Mouse (Mus musculus) midbrain, embryonic 15.5 days (tissue): ENCODE results near the gene Ap1g2. TPM values are rescaled to one million over a fixed set of nuclear protein-coding genes. Genes with fewer than 3 reads are reported as not detected.

Source experiments
- ATAC-seq: fragments of 200-750 bp; cut with Nextera tagmentation; replicated peaks from 2 replicates; pipeline ENCODE4 v1.8.0; 2017; ENCODE audit warnings: moderate TSS enrichment
- H3K27ac ChIP-seq: fragments of 300-500 bp; sonication (generic); 2 replicates; pipeline ENCODE4 v1.5.1; 2015; ENCODE audit warnings: mild to moderate bottlenecking, inconsistent platforms
- H3K27me3 ChIP-seq: fragments of 300-500 bp; sonication (generic); replicated peaks from 2 replicates; pipeline ENCODE4 v1.6.1; 2015; ENCODE audit warnings: inconsistent platforms
- H3K36me3 ChIP-seq: fragments of 300-500 bp; sonication (generic); replicated peaks from 2 replicates; pipeline ENCODE4 v1.6.1; 2015; ENCODE audit warnings: inconsistent platforms
- H3K4me1 ChIP-seq: fragments of 300-500 bp; sonication (generic); 2 replicates; pipeline ENCODE4 v1.6.1; 2015; ENCODE audit warnings: inconsistent platforms
- H3K4me2 ChIP-seq: fragments of 300-500 bp; sonication (generic); 2 replicates; pipeline ENCODE4 v1.6.1; 2015; ENCODE audit warnings: inconsistent platforms, mild to moderate bottlenecking, moderate library complexity
- H3K4me3 ChIP-seq: fragments of 300-500 bp; sonication (generic); 2 replicates; pipeline ENCODE4 v1.5.1; 2015; ENCODE audit warnings: mild to moderate bottlenecking, inconsistent platforms
- H3K9ac ChIP-seq: fragments of 300-500 bp; sonication (generic); 2 replicates; pipeline ENCODE4 v1.6.1; 2015; ENCODE audit warnings: mild to moderate bottlenecking, inconsistent platforms
- H3K9me3 ChIP-seq: fragments of 300-500 bp; sonication (generic); 2 replicates; pipeline ENCODE4 v1.6.1; 2016; ENCODE audit warnings: inconsistent platforms
- WGBS: fragments of 180-500 bp; shearing (Covaris S2); methylation state at CpG from one replicate; pipeline ENCODE4 v1.1.7; 2015; ENCODE audit warnings: mixed read lengths; 5-methylcytosine and 5-hydroxymethylcytosine counted together
- polyA plus RNA-seq: library from polyadenylated mRNA; unstranded; fragments of >200 nt; fragmentation: Nextera tagmentation; extraction: Ambion mirVana; gene quantifications from 2 replicates; pipeline ENCODE4 v1.2.1, GENCODE M21; 2015

Ap1g2 gene
- polyA plus RNA-seq, 1 experiment from 2014 or later = 9.2 TPM

DNA sequence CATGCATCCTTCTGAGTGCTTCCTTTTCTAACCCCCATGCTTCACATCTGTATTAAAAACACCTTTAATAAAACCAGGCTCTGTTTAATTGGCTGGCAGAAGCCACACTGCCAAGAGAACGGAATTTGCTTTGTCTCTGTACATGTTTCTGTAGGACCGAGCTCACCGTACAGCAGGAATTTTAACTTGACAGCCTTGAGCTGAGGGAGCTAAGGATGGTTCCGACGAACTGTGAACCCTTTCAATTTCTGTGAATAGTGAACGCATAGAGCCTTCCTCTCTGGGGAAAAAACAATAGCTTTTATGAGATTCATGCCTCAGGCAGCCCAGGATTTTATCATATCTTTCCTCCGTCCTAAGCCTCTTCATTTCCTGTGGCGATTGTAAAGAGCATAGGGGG, 16.0 kb upstream of the Ap1g2 start:
- Histone ChIP-seq H3K9ac (no peak overlapping the region; the same call in 1 of the 2 replicates), H3K4me3 (no peak overlapping the region)

DNA sequence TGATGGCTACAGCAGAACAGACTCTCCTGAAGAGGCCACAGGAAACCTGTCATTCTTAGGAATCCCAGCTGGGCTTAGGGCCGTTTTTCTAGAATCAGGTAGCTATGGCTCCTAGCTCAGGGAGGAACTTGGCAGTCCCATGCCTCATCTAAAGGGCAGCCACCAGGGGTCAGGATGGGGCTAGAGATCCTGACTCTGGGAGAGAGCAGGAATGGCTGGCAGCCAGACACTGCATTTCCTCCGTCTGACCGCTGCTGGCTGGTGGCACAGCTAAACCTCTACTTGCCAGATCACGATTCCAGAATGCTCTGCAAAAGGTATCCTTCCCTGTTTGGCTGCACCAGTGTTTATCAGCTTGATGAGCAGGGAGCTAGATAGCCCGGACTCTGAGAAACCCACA, 15.6 kb upstream of the Ap1g2 start:
- Histone ChIP-seq H3K27ac (peak overlapping the region; percentile 83), H3K36me3 (no peaks in the 10 kb centered on the region), H3K4me1 (peaks cover 20% of the 10 kb centered on the region), H3K4me3 (no peak overlapping the region), H3K9me3 (no peaks in the 10 kb centered on the region), H3K27me3 (no peaks in the 10 kb centered on the region), H3K4me2 (peak overlapping the region; percentile 33), H3K9ac (no peak overlapping the region)
- WGBS = 7% methylated on average over 5 of the region's 5 CpGs
- ATAC-seq = peak; percentile 90

More for the DNA sequence above, 16.0 kb upstream of the Ap1g2 start:
- Histone ChIP-seq H3K36me3 (no peaks in the 10 kb centered on the region), H3K4me1 (peaks cover 16% of the 10 kb centered on the region), H3K27ac (peak overlapping the region; percentile 83), H3K27me3 (no peaks in the 10 kb centered on the region), H3K9me3 (no peaks in the 10 kb centered on the region), H3K4me2 (peak overlapping the region; percentile 33)
- peak; percentile 31; the same call in 1 of the 2 replicates for ATAC-seq
- 13% methylated on average over 8 of the region's 8 CpGs for WGBS

GRCm38 (mm10) chr14:55119421-55120134, 13.2 kb upstream of the Ap1g2 start:
- H3K4me2 ChIP-seq = no peak overlapping the region
- ATAC-seq = no peak
- WGBS = 66% methylated on average over 4 of the region's 4 CpGs
- no peaks in the 10 kb centered on the region for H3K27me3 ChIP-seq
- H3K9ac ChIP-seq = no peak overlapping the region
- no peak overlapping the region for H3K27ac ChIP-seq
- H3K36me3 ChIP-seq = no peaks in the 10 kb centered on the region
- peaks cover 22% of the 10 kb centered on the region for H3K4me1 ChIP-seq
- H3K9me3 ChIP-seq = no peaks in the 10 kb centered on the region
- no peak overlapping the region for H3K4me3 ChIP-seq

DNA sequence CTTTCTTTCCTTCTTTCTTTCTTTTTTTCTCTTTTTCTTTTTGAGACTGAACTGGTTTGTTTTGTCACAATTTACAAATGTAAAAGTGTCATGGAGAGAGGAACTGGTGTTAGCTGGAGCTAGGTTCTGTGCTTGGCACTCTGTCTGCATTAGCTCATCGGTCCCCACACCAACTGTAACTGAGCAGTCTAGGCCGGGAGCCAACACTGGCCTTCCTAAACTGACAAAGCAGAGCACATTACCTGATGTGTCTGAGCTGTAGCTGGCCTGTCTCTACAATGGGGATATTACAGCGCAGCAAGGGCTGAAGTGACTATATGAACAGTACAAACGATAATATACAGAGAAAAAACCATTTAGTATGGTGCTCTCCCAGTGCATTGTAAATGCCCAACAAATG, 12.5 kb upstream of the Ap1g2 start:
- H3K4me1 ChIP-seq = peaks cover 29% of the 10 kb centered on the region
- H3K36me3 ChIP-seq = no peaks in the 10 kb centered on the region
- H3K4me2 ChIP-seq = no peak overlapping the region
- H3K4me3 ChIP-seq = no peak overlapping the region
- 78% methylated on average over 4 of the region's 4 CpGs for WGBS
- H3K9me3 ChIP-seq = no peaks in the 10 kb centered on the region
- no peaks in the 10 kb centered on the region for H3K27me3 ChIP-seq
- ATAC-seq = no peak
- H3K9ac ChIP-seq = no peak overlapping the region
- no peak overlapping the region for H3K27ac ChIP-seq

- H3K4me2 ChIP-seq = peak within 1 kb of the TSS; percentile 81
- peak within 1 kb of the TSS; percentile 83 for H3K4me3 ChIP-seq
- H3K4me1 ChIP-seq = peaks cover 38% of the 10 kb centered on the region
- H3K36me3 ChIP-seq = no peaks in the 10 kb centered on the region; the same call in 1 of the 2 replicates
- H3K9ac ChIP-seq = peak within 1 kb of the TSS; percentile 74
- H3K9me3 ChIP-seq = no peaks in the 10 kb centered on the region
- whole genome bisulfite sequencing = 3% methylated on average over 21 of the region's 21 CpGs
- ATAC-seq = peak; percentile 70
- H3K27me3 ChIP-seq = no peaks in the 10 kb centered on the region
- H3K27ac ChIP-seq = peak within 1 kb of the TSS; percentile 97
Measured at GRCm38 (mm10) chr14:55116425-55117200, 10.2 kb upstream of the Ap1g2 start, which contains the start of gene Jph4. Gene Jph4, minus strand, starts transcription at chr14:55116935.

GRCm38 (mm10) chr14:55115846-55116245, 9.5 kb upstream of the Ap1g2 start:
- H3K36me3 ChIP-seq = no peaks in the 10 kb centered on the region; the same call in 1 of the 2 replicates
- peak overlapping the region; percentile 74 for H3K9ac ChIP-seq
- peak overlapping the region; percentile 83 for H3K4me3 ChIP-seq
- WGBS = 2% methylated on average over 8 of the region's 8 CpGs
- H3K4me1 ChIP-seq = peaks cover 45% of the 10 kb centered on the region
- no peaks in the 10 kb centered on the region for H3K9me3 ChIP-seq
- H3K27ac ChIP-seq = peak overlapping the region; percentile 97
- peak; percentile 34 for ATAC-seq
- H3K27me3 ChIP-seq = no peaks in the 10 kb centered on the region
- peak overlapping the region; percentile 81 for H3K4me2 ChIP-seq

GRCm38 (mm10) chr14:55114759-55115701, 8.6 kb upstream of the Ap1g2 start:
- WGBS = 0% methylated on average over 73 of the region's 78 CpGs
- Histone ChIP-seq H3K4me2 (peak overlapping the region; percentile 81), H3K4me1 (peaks cover 52% of the 10 kb centered on the region), H3K4me3 (peak overlapping the region; percentile 83), H3K27me3 (no peaks in the 10 kb centered on the region), H3K9ac (peak overlapping the region; percentile 74), H3K36me3 (no peaks in the 10 kb centered on the region; the same call in 1 of the 2 replicates), H3K27ac (peak overlapping the region; percentile 97), H3K9me3 (no peaks in the 10 kb centered on the region)
- ATAC-seq = peak; percentile 45

DNA sequence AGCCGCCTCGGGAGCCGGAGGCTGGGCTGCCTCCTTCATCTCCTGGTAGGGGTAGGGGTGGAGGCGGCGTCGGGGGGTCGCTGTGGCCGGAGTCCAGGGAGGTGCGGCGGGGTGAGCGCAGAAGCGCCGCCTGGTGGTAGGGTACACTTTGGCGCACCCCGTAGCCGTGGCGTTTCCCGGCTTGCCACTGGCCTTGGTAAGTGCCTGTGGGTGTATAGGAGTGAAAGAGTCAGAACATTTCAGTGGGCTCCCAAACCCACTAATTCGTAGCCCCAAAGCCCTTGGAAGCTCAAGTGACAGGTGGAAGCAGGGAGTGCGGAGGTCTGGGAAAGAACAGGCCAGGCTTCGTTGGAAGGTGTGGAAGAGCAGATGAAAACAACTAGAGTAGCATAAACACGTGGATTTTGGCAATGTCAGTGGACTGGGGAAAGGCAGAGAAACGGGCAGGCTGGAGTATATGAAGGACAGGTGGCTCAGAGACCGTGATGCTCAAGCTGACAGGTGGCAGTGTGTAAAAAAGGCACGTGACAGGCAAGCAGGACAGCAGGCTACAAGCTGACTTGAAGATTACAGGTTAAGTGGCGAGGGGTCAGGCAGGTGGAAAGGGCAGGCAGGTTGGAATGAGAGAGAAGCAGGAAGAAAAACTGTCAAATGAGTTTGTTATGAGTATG, 7.7 kb upstream of the Ap1g2 start:
- H3K9me3 ChIP-seq = no peaks in the 10 kb centered on the region
- no peaks in the 10 kb centered on the region for H3K27me3 ChIP-seq
- peak overlapping the region; percentile 83 for H3K4me3 ChIP-seq
- WGBS = 13% methylated on average over 26 of the region's 26 CpGs
- no peak for ATAC-seq
- no peaks in the 10 kb centered on the region; the same call in 1 of the 2 replicates for H3K36me3 ChIP-seq
- H3K9ac ChIP-seq = peak overlapping the region; percentile 74
- peak overlapping the region; percentile 97 for H3K27ac ChIP-seq
- peak overlapping the region; percentile 81 for H3K4me2 ChIP-seq
- peaks cover 61% of the 10 kb centered on the region for H3K4me1 ChIP-seq

GRCm38 (mm10) chr14:55113351-55113974, 7.1 kb upstream of the Ap1g2 start:
- Histone ChIP-seq H3K36me3 (no peaks in the 10 kb centered on the region; the same call in 1 of the 2 replicates), H3K27me3 (no peaks in the 10 kb centered on the region), H3K4me1 (peaks cover 68% of the 10 kb centered on the region), H3K4me2 (peak overlapping the region; percentile 81), H3K27ac (no peak overlapping the region), H3K9ac (no peak overlapping the region), H3K9me3 (no peaks in the 10 kb centered on the region), H3K4me3 (peak overlapping the region; percentile 83)
- WGBS = 75% methylated on average over 51 of the region's 51 CpGs
- no peak for ATAC-seq

DNA sequence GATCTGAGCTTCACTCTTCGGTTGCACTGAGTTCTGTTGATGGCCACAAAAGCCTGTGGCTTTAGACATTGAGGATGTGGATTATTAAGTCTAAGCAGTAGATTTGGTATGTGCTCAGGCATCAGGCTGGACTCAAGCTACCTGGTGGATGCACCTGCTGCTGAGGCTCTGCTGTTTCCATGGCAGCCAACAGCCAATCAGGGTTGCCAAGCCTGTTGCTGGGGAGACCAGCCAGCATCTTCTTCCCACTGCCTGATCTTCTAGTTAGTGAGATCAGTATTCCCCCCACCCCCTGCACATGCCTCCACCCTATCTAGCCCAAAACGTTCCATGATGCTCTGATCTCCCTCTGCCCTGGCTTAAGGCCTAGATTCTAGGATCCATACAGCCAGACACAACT, 5.3 kb upstream of the Ap1g2 start:
- Histone ChIP-seq H3K27ac (no peak overlapping the region), H3K27me3 (no peaks in the 10 kb centered on the region), H3K9me3 (no peaks in the 10 kb centered on the region), H3K36me3 (no peaks in the 10 kb centered on the region; the same call in 1 of the 2 replicates), H3K9ac (no peak overlapping the region), H3K4me1 (peaks cover 67% of the 10 kb centered on the region), H3K4me2 (peak overlapping the region; percentile 21; the same call in 1 of the 2 replicates), H3K4me3 (no peak overlapping the region)
- no peak for ATAC-seq
- 69% methylated on average over 2 of the region's 2 CpGs for WGBS

DNA sequence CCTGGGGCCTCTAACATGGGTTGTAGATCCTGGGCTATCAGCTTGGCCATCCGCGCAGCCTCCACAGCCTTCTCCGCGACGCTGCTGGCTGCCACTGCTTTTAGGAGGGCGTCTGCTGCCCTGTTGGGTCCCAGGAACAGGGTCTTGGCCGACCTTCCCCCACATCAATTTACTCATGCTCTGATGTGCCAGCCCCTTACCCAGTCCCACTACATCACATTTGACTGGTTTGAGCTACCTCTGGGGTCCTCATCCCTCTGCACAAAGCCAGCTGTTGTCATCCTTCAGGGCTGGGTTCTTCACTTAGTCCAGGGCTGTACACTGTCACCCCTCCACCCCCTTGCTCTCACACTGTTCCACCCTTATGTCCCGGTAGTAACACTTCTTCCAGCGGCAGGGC, 3.7 kb upstream of the Ap1g2 start:
- Histone ChIP-seq H3K27me3 (no peaks in the 10 kb centered on the region), H3K36me3 (no peaks in the 10 kb centered on the region; the same call in 1 of the 2 replicates), H3K4me1 (peaks cover 82% of the 10 kb centered on the region), H3K27ac (0 out of 2 replicates have a peak overlapping the region, but pooled peaks have one; percentile 85), H3K4me2 (no peak overlapping the region), H3K9me3 (no peaks in the 10 kb centered on the region), H3K9ac (no peak overlapping the region), H3K4me3 (no peak overlapping the region)
- no peak for ATAC-seq
- WGBS = 39% methylated on average over 9 of the region's 9 CpGs
